Mouse (Mus musculus): ENCODE results near the gene Ly86.

- TF ChIP-seq RAD21 (IDR thresholded peaks at IDR 0.05; ENCODE audit: low read depth, low read length) (no peak), GATA1 (IDR thresholded peaks at IDR 0.05; ENCODE audit: low read depth, low read length) (no peak), ZNF384 (IDR thresholded peaks at IDR 0.05; ENCODE audit: low read depth, low read length) (no peak), EP300 (IDR thresholded peaks at IDR 0.05; ENCODE audit: low read depth in 1 of 2, low read length in 2 of 2) (no peak), SIN3A (IDR thresholded peaks at IDR 0.05; ENCODE audit: low read length) (no peak), POLR2A (IDR thresholded peaks at IDR 0.05; ENCODE audit: control insufficient read depth in 1 of 2, insufficient read depth in 1 of 2, low read depth in 1 of 2, low read length in 2 of 2, poor library complexity in 1 of 2) (no peak)
Measured at GRCm38 (mm10) chr13:37438788-37439187, 93.8 kb downstream of the Ly86 start.

Measured in MEL (cell line).